Mouse (Mus musculus): ENCODE results near the gene Ank3. TPM values are rescaled to one million over a fixed set of nuclear protein-coding genes. Genes with fewer than 3 reads are reported as not detected.

Gene Ank3
- total and polyA plus RNA-seq, 3 experiments, result 3.2 to 6.7 TPM; not detected in 1

DNA sequence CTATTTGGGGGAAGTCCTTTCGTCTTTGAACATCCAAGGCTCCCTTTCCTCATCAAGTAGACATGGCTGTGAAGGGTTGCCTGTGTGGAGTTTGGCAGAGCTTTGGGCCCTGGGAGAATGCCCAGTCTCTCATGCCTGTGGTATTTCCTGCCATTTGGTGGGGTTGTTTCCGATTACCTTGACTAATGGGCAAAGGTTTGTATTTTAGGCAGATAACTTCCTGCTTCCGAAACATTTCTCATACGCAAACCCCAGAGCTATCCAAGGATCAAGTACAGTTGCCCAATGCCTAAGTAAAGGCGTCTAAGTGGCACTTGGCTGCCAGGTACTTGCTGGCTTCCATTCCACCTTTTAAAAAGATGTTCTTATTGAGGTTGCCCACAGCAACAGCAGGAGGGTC lies 254.1 kb downstream of the Ank3 start:
- no peaks in the 10 kb centered on the region for H3K4me1 ChIP-seq (ENCODE audit: control insufficient read depth in 1 of 2, insufficient read depth in 2 of 2, low read length in 2 of 2)
- H3K27me3 ChIP-seq (ENCODE audit: control insufficient read depth in 1 of 2, insufficient read depth in 2 of 2, low read length in 2 of 2), result no peaks in the 10 kb centered on the region
- no peak overlapping the region for H3K4me3 ChIP-seq (ENCODE audit: control insufficient read depth in 1 of 2, insufficient read depth in 1 of 2, low read depth in 2 of 2, low read length in 2 of 2)
- TF ChIP-seq MAFK (IDR thresholded peaks at IDR 0.05; ENCODE audit: borderline replicate concordance, low read depth, low read length) (no peak), KAT2A (conservative IDR thresholded peaks at IDR 0.05; ENCODE audit: low read depth, low read length) (no peak), ZNF384 (IDR thresholded peaks at IDR 0.05; ENCODE audit: low read depth, low read length) (no peak), RCOR1 (IDR thresholded peaks at IDR 0.05; ENCODE audit: low read depth, low read length) (no peak), E2F4 (IDR thresholded peaks at IDR 0.05; ENCODE audit: borderline replicate concordance, low read depth, low read length) (no peak), EP300 (IDR thresholded peaks at IDR 0.05; ENCODE audit: low read depth in 1 of 2, low read length in 2 of 2) (no peak), NELFE (IDR thresholded peaks at IDR 0.05; ENCODE audit: low read depth, low read length) (no peak), CHD2 (IDR thresholded peaks at IDR 0.05; ENCODE audit: low read length) (no peak), TBP (IDR thresholded peaks at IDR 0.05; ENCODE audit: low read depth, low read length) (no peak), TCF12 (IDR thresholded peaks at IDR 0.05; ENCODE audit: low read depth, low read length) (no peak), MYC (IDR thresholded peaks at IDR 0.05; ENCODE audit: low read depth, low read length) (no peak), MEF2A (IDR thresholded peaks at IDR 0.05; ENCODE audit: extremely low read depth, insufficient replicate concordance, low read depth, low read length, poor library complexity, severe bottlenecking) (no peak), CTCF (IDR thresholded peaks at IDR 0.05 in 2 of 3, conservative IDR thresholded peaks at IDR 0.05 in 1 of 3; ENCODE audit: control insufficient read depth in 1 of 3, insufficient read depth in 1 of 3, low read depth in 2 of 3, low read length in 3 of 3, poor library complexity in 1 of 3, severe bottlenecking in 1 of 3) (no peak), MXI1 (IDR thresholded peaks at IDR 0.05; ENCODE audit: low read depth, low read length) (no peak)
- H3K27ac ChIP-seq (ENCODE audit: control insufficient read depth, low read depth, low read length), result no peak overlapping the region
- no peaks in the 10 kb centered on the region for H3K9me3 ChIP-seq (replicated peaks; ENCODE audit: insufficient read depth, low read length)
- H3K36me3 ChIP-seq (ENCODE audit: control insufficient read depth in 1 of 2, insufficient read depth in 2 of 2, low read length in 2 of 2), result no peaks in the 10 kb centered on the region
- DNase-seq (ENCODE audit: low read depth, low spot score), result no peak
- no peak overlapping the region for H3K9ac ChIP-seq (ENCODE audit: control insufficient read depth, low read depth, low read length, poor library complexity, severe bottlenecking)
- no peaks in the 10 kb centered on the region for H3K79me2 ChIP-seq (ENCODE audit: control insufficient read depth, insufficient read depth, low read length, poor library complexity)

DNA sequence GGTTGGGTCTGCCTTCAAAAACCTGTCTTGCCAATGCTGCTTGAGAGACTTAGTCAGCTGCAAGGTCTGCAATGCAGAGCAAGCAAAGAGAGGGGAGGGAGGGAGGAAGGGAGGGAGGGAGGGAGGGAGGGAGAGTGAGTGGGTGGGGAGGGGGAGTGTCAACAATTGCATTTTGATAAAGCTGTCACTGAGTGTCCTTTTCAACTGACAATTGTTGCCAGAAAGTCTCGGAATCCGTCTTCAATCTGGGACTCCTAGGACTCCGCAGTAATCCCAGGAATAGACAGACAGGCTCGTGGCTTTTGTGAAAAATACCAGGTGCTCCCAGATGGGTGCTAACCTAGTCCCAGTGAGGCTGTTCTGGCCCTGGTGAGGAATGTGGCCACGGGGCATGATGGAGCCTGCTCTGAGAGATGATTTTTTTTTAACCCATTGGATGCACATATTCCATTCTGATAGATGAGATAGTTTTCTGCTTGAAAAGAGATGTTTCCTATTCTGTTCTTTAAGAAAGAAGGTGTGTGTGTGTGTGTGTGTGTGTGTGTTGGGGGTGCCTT lies 254.6 kb downstream of the Ank3 start:
- H3K4me3 ChIP-seq (ENCODE audit: control insufficient read depth in 1 of 2, insufficient read depth in 1 of 2, low read depth in 2 of 2, low read length in 2 of 2), result no peak overlapping the region
- H3K36me3 ChIP-seq (ENCODE audit: control insufficient read depth in 1 of 2, insufficient read depth in 2 of 2, low read length in 2 of 2), result no peaks in the 10 kb centered on the region
- no peaks in the 10 kb centered on the region for H3K27me3 ChIP-seq (ENCODE audit: control insufficient read depth in 1 of 2, insufficient read depth in 2 of 2, low read length in 2 of 2)
- no peak overlapping the region for H3K27ac ChIP-seq (ENCODE audit: control insufficient read depth, low read depth, low read length)
- H3K4me1 ChIP-seq (ENCODE audit: control insufficient read depth in 1 of 2, insufficient read depth in 2 of 2, low read length in 2 of 2), result no peaks in the 10 kb centered on the region
- no peaks in the 10 kb centered on the region for H3K79me2 ChIP-seq (ENCODE audit: control insufficient read depth, insufficient read depth, low read length, poor library complexity)
- TF ChIP-seq RCOR1 (IDR thresholded peaks at IDR 0.05; ENCODE audit: low read depth, low read length), result no peak
- no peaks in the 10 kb centered on the region for H3K9me3 ChIP-seq (replicated peaks; ENCODE audit: insufficient read depth, low read length)
- DNase-seq (ENCODE audit: low read depth, low spot score), result no peak
- no peak overlapping the region for H3K9ac ChIP-seq (ENCODE audit: control insufficient read depth, low read depth, low read length, poor library complexity, severe bottlenecking)

DNA sequence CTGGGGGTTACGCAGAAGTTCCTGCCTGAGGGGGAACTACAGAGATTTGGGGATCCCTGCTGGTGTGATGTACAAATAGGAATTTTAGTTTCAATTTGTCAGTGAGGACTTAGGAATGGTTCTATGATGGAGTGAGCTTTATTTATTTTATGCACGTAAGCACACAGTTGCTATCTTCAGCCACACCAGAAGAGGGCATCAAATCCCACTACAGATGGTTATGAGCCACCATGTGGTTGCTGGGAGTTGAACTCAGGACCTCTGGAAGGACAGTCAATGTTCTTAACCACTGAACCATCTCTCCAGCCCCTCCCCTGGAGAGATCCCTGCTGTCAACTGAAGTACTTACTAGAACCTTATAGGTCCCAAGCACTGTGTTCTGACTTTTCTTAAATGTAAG lies 255.6 kb downstream of the Ank3 start:
- H3K9ac ChIP-seq (ENCODE audit: control insufficient read depth, low read depth, low read length, poor library complexity, severe bottlenecking), result no peak overlapping the region
- H3K27me3 ChIP-seq (ENCODE audit: control insufficient read depth in 1 of 2, insufficient read depth in 2 of 2, low read length in 2 of 2), result no peaks in the 10 kb centered on the region
- no peak overlapping the region for H3K4me3 ChIP-seq (ENCODE audit: control insufficient read depth in 1 of 2, insufficient read depth in 1 of 2, low read depth in 2 of 2, low read length in 2 of 2)
- H3K4me1 ChIP-seq (ENCODE audit: control insufficient read depth in 1 of 2, insufficient read depth in 2 of 2, low read length in 2 of 2), result no peaks in the 10 kb centered on the region
- no peak overlapping the region for H3K27ac ChIP-seq (ENCODE audit: control insufficient read depth, low read depth, low read length)
- H3K36me3 ChIP-seq (ENCODE audit: control insufficient read depth in 1 of 2, insufficient read depth in 2 of 2, low read length in 2 of 2), result no peaks in the 10 kb centered on the region
- no peak for DNase-seq (ENCODE audit: low read depth, low spot score)
- no peaks in the 10 kb centered on the region for H3K9me3 ChIP-seq (replicated peaks; ENCODE audit: insufficient read depth, low read length)
- TF ChIP-seq MYC (IDR thresholded peaks at IDR 0.05; ENCODE audit: low read depth, low read length), result no peak
- TF ChIP-seq BHLHE40 (IDR thresholded peaks at IDR 0.05; ENCODE audit: borderline replicate concordance, low read depth, low read length), result no peak
- TF ChIP-seq EP300 (IDR thresholded peaks at IDR 0.05; ENCODE audit: low read depth in 1 of 2, low read length in 2 of 2), result no peak
- no peak for TF ChIP-seq GABPA (IDR thresholded peaks at IDR 0.05; ENCODE audit: low read depth, low read length)
- TF ChIP-seq MYB (IDR thresholded peaks at IDR 0.05; ENCODE audit: low read depth, low read length), result no peak
- TF ChIP-seq JUND (IDR thresholded peaks at IDR 0.05; ENCODE audit: low read depth, low read length), result no peak
- TF ChIP-seq NRF1 (IDR thresholded peaks at IDR 0.05; ENCODE audit: insufficient read depth, low read depth, low read length, poor library complexity, severe bottlenecking), result no peak
- no peak for TF ChIP-seq CHD1 (IDR thresholded peaks at IDR 0.05; ENCODE audit: low read depth, low read length)
- TF ChIP-seq CHD2 (IDR thresholded peaks at IDR 0.05; ENCODE audit: low read length), result no peak
- TF ChIP-seq ZC3H11A (IDR thresholded peaks at IDR 0.05; ENCODE audit: low read depth, low read length), result no peak
- TF ChIP-seq SIN3A (IDR thresholded peaks at IDR 0.05; ENCODE audit: low read length), result no peak
- TF ChIP-seq USF2 (IDR thresholded peaks at IDR 0.05; ENCODE audit: borderline replicate concordance in 1 of 2, insufficient read depth in 1 of 2, low read depth in 1 of 2, low read length in 2 of 2), result no peak
- no peaks in the 10 kb centered on the region for H3K79me2 ChIP-seq (ENCODE audit: control insufficient read depth, insufficient read depth, low read length, poor library complexity)

Measured in MEL (cell line).